Mouse (Mus musculus) right cerebral cortex, postnatal 4 days (tissue): Measurements from ENCODE around the gene Tmem38b.
A peak's percentile ranks its signal among the peaks of the same experiment; 100 is the strongest.

Experiments used
- DNase-seq: peaks from one replicate; pipeline ENCODE4 v3.0.0-alpha.2; 2022

The Tmem38b gene

DNA sequence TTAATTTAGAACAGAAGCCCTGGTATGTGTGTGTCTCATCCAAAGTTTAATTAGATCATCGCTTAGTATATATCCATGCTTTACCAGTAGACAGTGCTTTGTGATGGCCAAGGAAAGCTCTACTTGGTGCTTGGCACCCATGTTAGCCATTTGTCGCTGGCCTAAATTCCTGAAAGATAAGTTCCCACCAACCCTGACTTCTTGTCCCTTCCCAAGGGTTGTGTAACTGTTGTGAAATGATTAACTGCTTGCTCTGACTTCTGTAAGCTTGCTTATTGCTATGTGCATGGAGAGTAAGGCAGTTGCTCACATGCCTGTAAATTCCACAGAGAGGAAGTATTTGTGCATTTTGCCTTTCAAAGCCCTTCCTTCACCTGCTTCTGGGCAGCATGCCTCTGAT lies 4.7 kb downstream of the Tmem38b start:
- DNase-seq = no peak

DNA sequence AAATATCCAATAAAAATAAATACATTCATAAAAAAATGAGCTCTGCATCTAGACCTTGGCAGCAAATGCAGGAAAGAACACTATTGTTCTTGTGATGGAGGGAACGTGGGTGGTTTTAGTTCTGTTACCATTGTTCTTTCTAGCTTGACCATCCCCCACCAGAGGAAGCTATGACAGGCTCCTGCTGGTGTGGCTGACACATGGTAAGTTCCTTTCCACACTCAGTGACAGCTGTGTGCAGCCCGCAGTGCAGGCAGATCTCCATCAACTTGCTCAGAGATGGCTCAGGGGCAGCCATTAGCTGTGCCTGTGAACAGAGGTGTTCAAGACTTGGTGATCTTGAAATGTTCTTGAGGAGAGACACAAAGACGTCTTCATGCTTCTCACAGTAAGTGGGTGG lies 6.5 kb downstream of the Tmem38b start:
- DNase-seq = no peak

GRCm38 (mm10) chr4:53836978-53837377 lies 11.1 kb downstream of the Tmem38b start:
- no peak for DNase-seq

DNA sequence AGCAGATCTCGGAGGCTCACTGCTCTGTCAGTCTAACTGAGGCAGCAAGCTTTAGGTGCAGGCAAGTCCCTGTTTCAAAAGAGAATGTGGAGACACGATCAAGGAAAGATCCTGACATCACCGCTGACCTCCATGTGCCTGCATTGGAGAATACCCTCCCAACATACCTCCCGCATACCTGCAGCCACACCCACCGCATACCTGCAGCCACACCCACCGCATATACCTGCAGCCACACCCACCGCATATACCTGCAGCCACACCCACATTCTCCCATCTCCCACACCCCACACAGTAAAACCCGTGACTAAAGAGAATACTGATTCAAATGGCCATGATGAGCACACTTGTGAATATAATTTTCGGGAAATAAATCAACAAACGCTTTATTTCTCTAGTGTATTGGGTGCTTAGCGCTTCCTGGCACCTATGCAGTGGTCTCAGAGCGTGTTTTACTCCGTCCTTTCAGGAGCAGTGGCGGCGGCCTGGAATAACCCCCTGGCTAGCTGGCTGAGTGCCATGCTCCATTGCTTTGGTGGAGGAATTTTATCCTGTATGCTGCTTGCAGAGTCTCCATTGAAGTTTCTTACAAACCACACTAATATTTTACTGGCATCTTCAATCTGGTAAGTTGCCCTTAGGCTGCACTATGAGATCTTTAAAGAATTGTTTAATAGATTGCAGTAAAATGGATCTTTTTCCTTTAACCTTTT lies 14.5 kb downstream of the Tmem38b start:
- DNase-seq = peak; percentile 36

GRCm38 (mm10) chr4:53843553-53843952 lies 17.7 kb downstream of the Tmem38b start:
- no peak for DNase-seq

GRCm38 (mm10) chr4:53844835-53845619 lies 19.2 kb downstream of the Tmem38b start:
- DNase-seq = peak; percentile 12

DNA sequence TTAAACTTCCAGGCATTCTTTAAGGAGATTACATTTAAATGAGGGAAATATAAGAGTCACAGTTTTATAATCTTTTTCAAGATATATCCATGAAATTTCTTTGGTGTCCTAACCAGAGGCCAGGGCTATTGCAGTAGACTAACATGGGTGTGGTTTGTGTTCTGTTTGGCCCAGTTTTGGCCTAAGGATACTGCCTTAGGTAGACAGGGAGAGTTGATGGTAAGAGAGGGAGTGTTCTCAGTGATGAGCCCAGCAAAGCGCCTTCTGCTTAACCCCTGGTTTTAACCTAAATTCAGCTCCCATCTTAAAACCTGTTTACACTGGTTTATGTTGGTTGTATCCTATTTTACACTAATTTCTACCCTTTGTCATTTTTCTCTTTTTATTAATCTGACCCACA lies 19.8 kb downstream of the Tmem38b start:
- no peak for DNase-seq

DNA sequence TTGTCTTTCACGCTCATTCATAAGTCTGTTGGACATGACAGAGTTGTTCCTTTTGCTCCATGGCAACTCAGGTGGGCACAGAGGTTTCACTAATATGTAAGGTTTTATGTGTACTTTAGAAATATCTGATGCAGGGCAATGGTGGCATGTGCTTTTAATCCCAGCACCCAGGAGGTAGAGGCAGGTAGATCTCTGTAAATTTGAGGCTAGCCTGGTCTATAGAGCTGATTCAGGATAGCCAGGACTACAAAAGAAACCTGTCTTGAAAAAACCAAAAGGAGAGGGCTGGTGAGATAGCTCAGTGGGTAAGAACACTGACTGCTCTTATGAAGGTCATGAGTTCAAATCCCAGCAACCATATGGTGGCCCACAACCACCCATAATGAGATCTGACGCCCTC lies 20.5 kb downstream of the Tmem38b start:
- no peak for DNase-seq

GRCm38 (mm10) chr4:53847541-53847940 lies 21.7 kb downstream of the Tmem38b start:
- DNase-seq = no peak

- DNase-seq = no peak
Measured at GRCm38 (mm10) chr4:53848308-53848707, 22.5 kb downstream of the Tmem38b start.

DNA sequence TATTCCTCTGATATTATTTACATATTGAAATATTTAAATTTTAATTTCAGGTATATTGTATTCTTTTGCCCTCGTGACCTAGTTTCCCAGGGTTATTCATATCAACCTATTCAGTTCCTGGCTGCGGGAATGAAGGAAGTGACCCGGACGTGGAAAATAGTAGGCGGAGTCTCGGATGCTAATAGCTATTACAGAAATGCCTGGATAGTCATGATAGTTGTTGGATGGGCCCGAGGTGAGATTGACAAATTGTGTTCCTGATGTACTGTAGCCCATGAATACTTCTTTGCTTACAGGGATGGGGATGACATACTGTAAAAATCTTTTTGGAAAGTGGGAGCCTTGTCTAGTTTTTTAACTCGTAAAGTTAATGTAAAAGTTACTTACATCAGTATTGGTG lies 23.0 kb downstream of the Tmem38b start:
- no peak for DNase-seq

DNA sequence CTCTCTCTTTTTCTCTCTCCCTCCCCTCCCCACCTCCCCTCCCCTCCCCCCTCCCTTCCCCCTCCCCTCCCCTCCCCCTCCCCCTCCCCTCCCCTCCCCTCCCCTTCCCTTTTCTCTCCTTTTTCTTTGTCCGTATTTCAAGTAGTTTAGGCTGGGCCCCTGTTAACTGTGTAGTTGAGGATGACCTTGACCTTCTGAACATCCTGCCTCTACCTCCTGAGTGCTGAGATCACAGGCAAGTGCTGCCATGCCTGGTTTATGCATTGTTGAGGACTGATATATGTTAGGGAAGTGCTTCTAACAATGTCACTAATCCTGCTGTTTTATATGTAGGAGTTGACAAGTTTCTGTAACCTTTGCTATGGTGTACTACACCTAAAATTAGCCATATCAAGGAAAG lies 24.0 kb downstream of the Tmem38b start:
- DNase-seq = no peak

DNA sequence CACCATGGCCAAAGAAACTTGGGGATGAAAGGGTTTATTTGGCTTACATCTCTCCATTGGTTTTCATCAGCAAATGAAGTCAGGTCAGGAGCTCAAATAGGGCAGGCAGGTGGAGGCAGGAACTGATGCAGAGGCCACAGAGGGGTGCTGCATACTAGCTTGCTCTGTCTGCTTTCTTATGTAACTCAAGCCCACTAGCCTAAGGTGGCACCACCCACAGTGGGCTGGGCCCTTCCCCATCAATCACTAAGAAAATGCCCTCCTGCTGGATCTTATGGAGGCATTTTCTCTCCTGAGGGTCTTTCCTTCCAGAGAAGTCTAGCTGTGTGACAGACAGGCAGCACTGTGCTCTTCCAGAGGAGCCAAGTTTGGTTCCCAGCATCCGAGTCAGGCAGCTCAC lies 27.5 kb downstream of the Tmem38b start:
- no peak for DNase-seq

DNA sequence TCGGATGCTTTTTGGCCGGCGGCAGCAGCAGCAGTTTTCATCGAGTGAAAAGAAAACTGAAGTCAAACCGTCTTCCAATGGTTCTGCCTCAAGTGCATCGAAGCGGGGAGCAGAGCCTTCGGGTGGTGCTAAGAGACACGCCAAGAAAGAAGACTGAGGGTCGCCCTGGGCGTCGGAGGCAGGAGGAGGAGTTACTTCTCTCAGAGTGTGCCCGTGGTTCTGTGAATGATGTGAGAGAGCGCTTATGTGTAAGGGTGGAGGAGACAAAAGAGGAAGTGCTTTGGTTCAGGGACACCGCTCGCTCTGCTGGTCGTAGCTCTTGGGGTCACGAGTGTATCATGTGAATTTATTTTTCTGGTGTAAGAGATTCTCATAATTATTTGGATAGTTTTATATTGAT lies 34.1 kb downstream of the Tmem38b start:
- no peak for DNase-seq

GRCm38 (mm10) chr4:53862101-53862500 lies 36.3 kb downstream of the Tmem38b start:
- no peak for DNase-seq

- no peak for DNase-seq
Measured at GRCm38 (mm10) chr4:53864098-53864820, 38.4 kb downstream of the Tmem38b start.

DNA sequence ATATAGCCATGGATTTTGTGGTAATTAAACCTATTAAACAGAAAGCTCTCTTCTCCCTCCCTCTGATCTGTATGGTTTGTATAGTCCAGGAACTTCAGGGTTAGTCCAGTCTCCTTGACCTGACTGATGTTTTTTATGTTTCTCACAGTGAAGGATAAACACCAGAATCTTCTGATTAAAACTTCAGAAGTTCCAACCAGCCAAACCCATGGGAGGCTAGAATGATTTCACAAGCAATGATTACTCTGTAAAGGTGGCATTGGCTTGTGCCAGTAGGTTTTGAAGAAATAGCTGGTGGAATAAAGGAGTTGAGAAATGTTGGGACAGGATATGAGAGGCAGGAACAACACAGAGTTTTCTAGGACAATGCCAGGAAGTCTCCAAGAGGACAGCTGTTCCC lies 40.6 kb downstream of the Tmem38b start:
- DNase-seq = no peak

DNA sequence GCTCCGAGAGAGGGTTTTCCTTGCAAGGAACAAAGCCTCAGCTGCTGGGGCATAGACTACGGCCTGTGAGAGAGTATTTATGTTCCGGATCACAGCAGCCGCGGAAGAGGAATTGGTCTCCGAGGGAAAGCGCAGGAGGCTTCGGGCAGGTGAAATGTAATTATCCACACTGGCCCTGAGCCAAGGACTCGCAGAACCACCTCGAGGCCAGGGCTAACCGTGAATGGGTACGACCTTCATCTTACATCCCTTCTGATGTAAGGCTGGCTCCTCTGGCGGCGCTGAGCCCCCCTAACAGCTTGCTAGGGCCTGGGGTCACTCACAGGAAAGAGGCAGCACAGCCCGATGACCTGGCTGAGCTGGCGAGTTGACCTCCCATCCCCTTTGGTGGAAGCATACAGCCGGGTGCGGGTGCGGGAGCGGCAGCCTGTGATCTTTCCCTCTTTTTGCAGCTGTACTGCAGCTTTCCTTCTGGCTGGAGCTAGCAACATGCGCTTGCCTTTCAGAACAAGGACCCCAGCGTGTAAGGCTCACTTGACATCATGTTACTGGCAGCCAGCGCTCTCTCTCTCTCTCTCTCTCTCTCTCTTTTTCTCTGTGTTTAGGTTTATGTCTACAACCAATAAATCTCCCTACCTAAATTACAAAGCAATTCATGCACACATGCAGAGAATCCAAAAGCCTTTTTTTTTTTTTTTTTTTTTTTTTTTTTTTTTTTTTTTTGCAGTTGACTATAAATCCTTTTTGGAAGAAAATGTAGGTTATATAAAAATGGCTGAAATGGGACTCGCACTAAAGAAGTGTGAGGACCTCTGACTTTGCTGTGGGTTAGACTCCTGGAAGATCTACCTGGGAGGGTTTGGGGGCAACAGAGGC lies 52.9 kb downstream of the Tmem38b start:
- DNase-seq = peak; percentile 18

- DNase-seq = no peak
Measured at GRCm38 (mm10) chr4:53882921-53883682, 57.3 kb downstream of the Tmem38b start.

DNA sequence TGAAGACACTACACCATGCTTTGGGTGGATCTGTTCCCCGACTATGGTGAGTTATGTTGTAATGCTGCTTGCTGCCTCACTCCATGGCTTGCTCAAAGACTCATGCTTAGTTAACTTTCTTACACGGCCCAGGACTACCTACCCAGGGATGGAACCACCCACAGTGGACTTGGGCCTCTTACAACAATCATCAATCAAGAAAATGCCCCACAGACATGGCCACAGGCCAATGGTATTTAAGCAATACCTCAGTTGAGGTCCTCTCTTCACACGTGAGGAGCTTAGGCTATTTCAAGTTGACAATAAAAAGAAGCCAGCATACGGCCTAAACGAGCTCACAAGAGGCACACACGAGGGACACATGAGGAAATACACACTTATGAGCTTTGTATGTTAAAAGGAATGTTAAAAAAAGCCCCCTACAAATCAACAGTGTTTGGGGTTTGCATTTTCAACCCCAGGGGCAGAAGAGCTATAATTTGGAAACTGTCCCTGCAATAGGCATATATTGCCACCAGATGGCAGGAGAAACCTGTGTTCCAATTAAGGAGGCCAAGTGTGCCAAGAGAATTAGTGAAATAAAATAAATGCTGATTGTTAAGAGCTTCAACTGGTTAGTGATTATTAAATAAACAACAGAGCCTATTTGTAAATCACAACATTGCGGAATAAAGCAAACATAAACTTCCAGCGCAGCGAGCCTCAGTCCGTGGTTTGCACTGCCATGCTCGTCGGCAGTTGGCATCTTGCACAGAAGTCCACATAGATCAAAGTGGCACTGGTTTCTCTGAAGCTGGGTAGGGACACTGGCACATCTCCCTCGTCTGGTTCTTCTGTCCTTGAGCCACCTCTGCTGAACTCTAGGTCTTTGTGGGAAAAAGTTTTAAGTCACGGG lies 58.8 kb downstream of the Tmem38b start:
- peak; percentile 32 for DNase-seq
